Mouse (Mus musculus): ENCODE measurements around the gene Slc38a3. TPM values are rescaled to one million over a fixed set of nuclear protein-coding genes. Genes with fewer than 3 reads are reported as not detected.

Gene Slc38a3
- total RNA-seq, 2 experiments from 2014 or later = 62.0 to 69.7 TPM

GRCm38 (mm10) chr9:107607653-107608245, 61.6 kb downstream of the Slc38a3 start:
- no peak for DNase-seq (ENCODE audit: low spot score)
- intact Hi-C loops (cut with DNase I) = no loop called here

- DNase-seq (ENCODE audit: low spot score) = no peak
- intact Hi-C loops (cut with DNase I) = no loop called here
These were observed 62.3 kb downstream of the Slc38a3 start for GRCm38 (mm10) chr9:107607036-107607435.

GRCm38 (mm10) chr9:107606591-107606990, 62.7 kb downstream of the Slc38a3 start:
- intact Hi-C loops (cut with DNase I) = no loop called here
- no peak for DNase-seq (ENCODE audit: low spot score)

DNA sequence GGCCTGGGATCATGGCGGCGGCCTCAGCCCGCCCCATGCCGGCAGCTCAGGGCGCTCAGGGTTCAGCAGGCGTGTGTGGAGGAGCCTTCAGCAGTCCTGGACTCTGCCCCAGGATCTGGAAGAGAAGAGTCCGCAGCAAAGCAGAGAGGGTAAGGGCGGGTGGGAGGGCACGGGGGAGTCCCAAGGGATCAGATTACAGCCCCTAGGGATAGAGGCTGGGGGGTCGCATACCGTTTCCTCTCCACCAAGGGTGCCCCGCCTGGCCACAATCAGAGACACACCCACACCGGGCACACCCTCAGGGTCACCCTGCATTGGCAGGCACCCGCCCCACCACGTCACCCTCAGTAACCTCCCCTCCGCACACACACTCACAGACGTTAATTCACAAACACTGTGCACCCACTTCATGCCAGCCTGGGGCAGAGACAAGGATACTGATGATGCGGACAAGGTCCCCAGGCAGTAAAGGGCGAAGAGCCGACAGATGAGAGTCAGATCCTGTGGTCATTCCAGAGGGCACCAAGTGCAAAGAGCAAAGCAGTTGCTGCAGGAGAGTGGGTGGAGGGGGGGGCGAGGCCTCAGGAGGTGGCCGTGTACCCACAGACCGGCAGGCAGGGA, 64.2 kb downstream of the Slc38a3 start:
- intact Hi-C loops (cut with DNase I) = no loop called here
- no peak for DNase-seq (ENCODE audit: low spot score)

- no peak for DNase-seq (ENCODE audit: low spot score)
- intact Hi-C loops (cut with DNase I) = loop anchor here (5.0 kb wide), 1 partner anchor 134 kb away; no protein-coding TSS in a partner anchor
These were observed 66.1 kb downstream of the Slc38a3 start for GRCm38 (mm10) chr9:107603251-107603650.

- intact Hi-C loops (cut with DNase I) = loop anchor here (1.0 to 5.0 kb wide), 3 partner anchors 42 to 135 kb away; no protein-coding TSS in a partner anchor
- DNase-seq (ENCODE audit: low spot score) = peak; percentile 79
These were observed 67.2 kb downstream of the Slc38a3 start for GRCm38 (mm10) chr9:107602068-107602648.

DNA sequence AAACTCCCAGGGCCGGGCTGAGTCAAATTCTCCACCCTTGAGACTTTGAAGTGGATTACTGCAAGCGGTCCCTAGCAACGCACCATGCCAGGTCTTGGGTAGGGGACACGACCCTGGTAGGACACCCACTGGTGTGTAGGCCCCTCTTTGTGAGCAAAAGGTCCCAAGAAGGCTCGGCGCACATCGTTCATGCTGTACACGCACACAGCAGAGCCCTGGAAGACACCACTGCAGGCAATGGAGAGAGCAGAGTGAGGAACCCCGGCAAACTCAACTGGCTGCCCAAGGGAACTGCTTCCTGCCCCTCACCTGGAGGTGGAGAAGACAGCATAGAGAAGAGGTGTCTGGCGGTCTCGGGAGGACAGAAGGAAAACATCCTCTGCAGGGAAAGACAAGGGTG, 68.1 kb downstream of the Slc38a3 start:
- no peak for DNase-seq (ENCODE audit: low spot score)
- intact Hi-C loops (cut with DNase I) = loop anchor here (5.0 kb wide), 1 partner anchor 136 kb away; no protein-coding TSS in a partner anchor

DNA sequence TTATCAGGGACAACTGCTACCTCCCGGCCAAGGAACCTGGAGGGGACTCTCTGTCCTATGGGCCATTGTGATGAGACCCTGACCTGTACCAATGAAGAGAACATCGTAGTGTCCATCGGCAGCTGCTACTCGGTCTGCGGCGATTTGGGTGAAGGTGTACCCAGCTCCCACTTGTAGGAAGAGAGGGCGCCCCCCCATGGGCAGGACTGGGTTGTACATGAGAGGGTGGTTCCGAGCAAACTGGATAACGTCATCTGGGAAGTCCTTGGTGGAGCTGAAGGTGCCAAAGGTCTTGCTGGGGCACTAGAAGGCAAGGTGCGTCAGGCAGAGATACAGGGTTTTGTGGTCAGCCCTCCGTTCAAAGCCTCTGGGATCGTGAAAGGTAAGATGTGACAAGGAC, 68.6 kb downstream of the Slc38a3 start:
- DNase-seq (ENCODE audit: low spot score) = no peak
- intact Hi-C loops (cut with DNase I) = loop anchor here (5.0 kb wide), 1 partner anchor 137 kb away; no protein-coding TSS in a partner anchor

Other genes with a start within 250 kb of the Slc38a3 start
- 10 to 100 TPM; 20.6 to 21.4 TPM for gene Tmem115, start 135.6 kb downstream of the Slc38a3 start, total RNA-seq (2021)
- gene Cyb561d2, start 127.3 kb downstream of the Slc38a3 start, total RNA-seq (2021) = 1 to 10 TPM; 3.1 to 3.5 TPM
- 10 to 100 TPM; 17.3 to 18.9 TPM for gene Nprl2, start 127.3 kb downstream of the Slc38a3 start, total RNA-seq (2021)
- gene Zmynd10, start 122.2 kb downstream of the Slc38a3 start, total RNA-seq (2021) = not detected
- 10 to 100 TPM; 12.1 to 16.7 TPM for gene Rassf1, start 118.0 kb downstream of the Slc38a3 start, total RNA-seq (2021)
- 10 to 100 TPM; 28.6 to 30.4 TPM for gene Tusc2, start 106.3 kb downstream of the Slc38a3 start, total RNA-seq (2021)
- 10 to 100 TPM; 35.4 to 36.2 TPM for gene Hyal2, start 101.6 kb downstream of the Slc38a3 start, total RNA-seq (2021)
- 1 to 10 TPM; 5.3 TPM for gene Hyal1, start 92.6 kb downstream of the Slc38a3 start, total RNA-seq (2021)
- 10 to 100 TPM; 14.0 to 18.4 TPM for gene Naa80, start 90.6 kb downstream of the Slc38a3 start, total RNA-seq (2021)
- under 1 TPM; 0.45 to 0.62 TPM for gene Hyal3, start 88.7 kb downstream of the Slc38a3 start, total RNA-seq (2021)
- 10 to 100 TPM; 44.6 to 45.8 TPM for gene Ifrd2, start 81.9 kb downstream of the Slc38a3 start, total RNA-seq (2021)
- 10 to 100 TPM; 15.0 to 17.8 TPM for gene Sema3b, start 60.3 kb downstream of the Slc38a3 start, total RNA-seq (2021)
- gene Gnai2, start 34.2 kb downstream of the Slc38a3 start, total RNA-seq (2021) = 100 to 1,000 TPM; 241 to 257 TPM
- not detected for gene Gnat1, start 10.2 kb upstream of the Slc38a3 start, total RNA-seq (2021)
- 10 to 100 TPM; 15.1 to 15.8 TPM for gene Sema3f, start 40.9 kb upstream of the Slc38a3 start, total RNA-seq (2021)
- gene Rbm5, start 101.5 kb upstream of the Slc38a3 start, total RNA-seq (2021) = 10 to 100 TPM; 48.0 to 62.7 TPM
- 10 to 100 TPM; 29.9 to 30.3 TPM for gene Rbm6, start 203.7 kb upstream of the Slc38a3 start, total RNA-seq (2021)
- 10 to 100 TPM; 10.8 to 11.2 TPM for gene Mon1a, start 218.6 kb upstream of the Slc38a3 start, total RNA-seq (2021)
- gene Mst1r, start 237.3 kb upstream of the Slc38a3 start, total RNA-seq (2021) = 1 to 10 TPM; 2.4 to 3.4 TPM